Mouse (Mus musculus): ENCODE data around the gene Pabpc4l. TPM values are rescaled to one million over a fixed set of nuclear protein-coding genes. Genes with fewer than 3 reads are reported as not detected.
"Not testable (repeated sequence)": the region's sequence is repeated elsewhere in the genome, so short reads cannot be mapped to it uniquely, and the experiment has no call there.

Gene Pabpc4l
- 3.6 and 3.8 TPM in 2 replicates for polyA plus RNA-seq (2015; fragmentation: Nextera tagmentation; extraction: Ambion mirVana)

GRCm38 (mm10) chr3:46447481-46448265 lies at the start of gene Pabpc4l:
TSS of gene Pabpc4l (minus strand) at chr3:46448219.
- H3K9me3 ChIP-seq (replicated peaks): no peaks in the 10 kb centered on the region; the same call in 1 of the 2 replicates
- H3K4me3 ChIP-seq: peak within 1 kb of the TSS; percentile 60
- H3K9ac ChIP-seq: peak within 1 kb of the TSS; percentile 74
- ATAC-seq: peak; percentile 95
- H3K27me3 ChIP-seq: no peaks in the 10 kb centered on the region
- peak within 1 kb of the TSS; percentile 92 for H3K4me2 ChIP-seq
- no peak within 1 kb of the TSS for H3K27ac ChIP-seq
- WGBS: under 1% methylated on average over 32 of the region's 37 CpGs
- no peaks in the 10 kb centered on the region; the same call in 1 of the 2 replicates for H3K36me3 ChIP-seq (ENCODE audit: poor library complexity, severe bottlenecking)
- H3K4me1 ChIP-seq: peaks cover 7% of the 10 kb centered on the region; the same call in 1 of the 2 replicates

- no peaks in the 10 kb centered on the region for H3K9me3 ChIP-seq (replicated peaks)
- no peak for ATAC-seq
- no peak overlapping the region for H3K27ac ChIP-seq
These were observed 42.9 kb upstream of the Pabpc4l start for GRCm38 (mm10) chr3:46490989-46491259.

GRCm38 (mm10) chr3:46490132-46490988 lies 42.3 kb upstream of the Pabpc4l start:
- Histone ChIP-seq H3K4me3 (no peak overlapping the region), H3K27ac (no peak overlapping the region), H3K4me1 (no peaks in the 10 kb centered on the region), H3K36me3 (ENCODE audit: poor library complexity, severe bottlenecking) (no peaks in the 10 kb centered on the region), H3K27me3 (no peaks in the 10 kb centered on the region), H3K9me3 (replicated peaks) (no peaks in the 10 kb centered on the region), H3K4me2 (no peak overlapping the region), H3K9ac (no peak overlapping the region)
- 59% methylated on average over 15 of the region's 15 CpGs for WGBS
- ATAC-seq: no peak

More at GRCm38 (mm10) chr3:46490989-46491259, 42.9 kb upstream of the Pabpc4l start:
- Histone ChIP-seq H3K4me3 (no peak overlapping the region), H3K4me1 (no peaks in the 10 kb centered on the region), H3K36me3 (ENCODE audit: poor library complexity, severe bottlenecking) (no peaks in the 10 kb centered on the region), H3K9ac (no peak overlapping the region), H3K4me2 (no peak overlapping the region), H3K27me3 (no peaks in the 10 kb centered on the region)
- WGBS: 72% methylated on average over 5 of the region's 5 CpGs

- H3K4me2 ChIP-seq; H3K4me1 ChIP-seq; H3K27me3 ChIP-seq; H3K36me3 ChIP-seq (ENCODE audit: poor library complexity, severe bottlenecking); ATAC-seq; H3K27ac ChIP-seq; H3K9me3 ChIP-seq (replicated peaks); H3K9ac ChIP-seq; H3K4me3 ChIP-seq: not testable (repeated sequence)
- WGBS: 39% methylated on average over 1 of the region's 1 CpGs
These were observed 38.1 kb upstream of the Pabpc4l start for GRCm38 (mm10) chr3:46486091-46486490.

- Histone ChIP-seq H3K9me3 (replicated peaks) (no peaks in the 10 kb centered on the region; the same call in 1 of the 2 replicates), H3K4me2 (peak overlapping the region; percentile 92), H3K27ac (no peak overlapping the region), H3K27me3 (no peaks in the 10 kb centered on the region), H3K36me3 (ENCODE audit: poor library complexity, severe bottlenecking) (no peaks in the 10 kb centered on the region; the same call in 1 of the 2 replicates), H3K4me3 (peak overlapping the region; percentile 60), H3K4me1 (peaks cover 7% of the 10 kb centered on the region; the same call in 1 of the 2 replicates), H3K9ac (peak overlapping the region; percentile 74; the same call in 1 of the 2 replicates)
- peak; percentile 9 for ATAC-seq
- 13% methylated on average over 5 of the region's 5 CpGs for WGBS
These were observed 180 bp upstream of the Pabpc4l start for GRCm38 (mm10) chr3:46448266-46448532.

GRCm38 (mm10) chr3:46431416-46431815 lies 16.6 kb downstream of the Pabpc4l start:
- Histone ChIP-seq H3K9ac (no peak overlapping the region), H3K4me3 (no peak overlapping the region), H3K9me3 (replicated peaks) (no peaks in the 10 kb centered on the region), H3K4me1 (no peaks in the 10 kb centered on the region), H3K4me2 (no peak overlapping the region), H3K27me3 (no peaks in the 10 kb centered on the region), H3K36me3 (ENCODE audit: poor library complexity, severe bottlenecking) (no peaks in the 10 kb centered on the region), H3K27ac (no peak overlapping the region)
- ATAC-seq: no peak
